Mouse (Mus musculus): ENCODE measurements around the gene Stmn3.

Gene Stmn3

GRCm38 (mm10) chr2:181314080-181314810, at the start of gene Stmn3:
Gene Stmn3 (minus strand): TSS chr2:181314500.
- DNase-seq (ENCODE audit: low spot score in 2 of 2): peak; percentile 48 to 79

GRCm38 (mm10) chr2:181363946-181364345, 49.6 kb upstream of the Stmn3 start:
- DNase-seq (ENCODE audit: low spot score in 2 of 2): no peak

- DNase-seq (ENCODE audit: low spot score in 2 of 2): no peak
Measured at GRCm38 (mm10) chr2:181356780-181357179, 42.5 kb upstream of the Stmn3 start.

GRCm38 (mm10) chr2:181342766-181343165, 28.5 kb upstream of the Stmn3 start:
- DNase-seq (ENCODE audit: low spot score in 2 of 2): no peak

- no peak for DNase-seq (ENCODE audit: low spot score in 2 of 2)
Measured at GRCm38 (mm10) chr2:181340426-181340825, 26.1 kb upstream of the Stmn3 start.

- peak in 1 of 2 experiments; percentile 66 for DNase-seq (ENCODE audit: low spot score in 2 of 2)
Measured at GRCm38 (mm10) chr2:181334023-181334422, 19.7 kb upstream of the Stmn3 start.

- no peak for DNase-seq (ENCODE audit: low spot score in 2 of 2)
Measured at GRCm38 (mm10) chr2:181332542-181332941, 18.2 kb upstream of the Stmn3 start.

GRCm38 (mm10) chr2:181326098-181326497, 11.8 kb upstream of the Stmn3 start:
- no peak for DNase-seq (ENCODE audit: low spot score in 2 of 2)

GRCm38 (mm10) chr2:181322136-181322535, 7.8 kb upstream of the Stmn3 start:
- no peak for DNase-seq (ENCODE audit: low spot score in 2 of 2)

GRCm38 (mm10) chr2:181320103-181320499, 5.8 kb upstream of the Stmn3 start:
- no peak for DNase-seq (ENCODE audit: low spot score in 2 of 2)

- DNase-seq (ENCODE audit: low spot score in 2 of 2): peak; percentile 75 to 82
Measured at GRCm38 (mm10) chr2:181319248-181320102, 5.2 kb upstream of the Stmn3 start, which contains the start of gene Rtel1. Gene Rtel1 (plus strand): TSS chr2:181319739.

GRCm38 (mm10) chr2:181313344-181314079, 788 bp downstream of the Stmn3 start:
- DNase-seq (ENCODE audit: low spot score in 2 of 2): no peak

GRCm38 (mm10) chr2:181313006-181313343, 1.3 kb downstream of the Stmn3 start:
- no peak for DNase-seq (ENCODE audit: low spot score in 2 of 2)

GRCm38 (mm10) chr2:181312435-181312834, 1.9 kb downstream of the Stmn3 start:
- no peak for DNase-seq (ENCODE audit: low spot score in 2 of 2)

GRCm38 (mm10) chr2:181307144-181307804, 7.0 kb downstream of the Stmn3 start:
- peak in 1 of 2 experiments; percentile 28 for DNase-seq (ENCODE audit: low spot score in 2 of 2)

GRCm38 (mm10) chr2:181304944-181305343, 9.4 kb downstream of the Stmn3 start:
- DNase-seq (ENCODE audit: low spot score in 2 of 2): no peak

- DNase-seq (ENCODE audit: low spot score in 2 of 2): no peak
Measured at GRCm38 (mm10) chr2:181302041-181302440, 12.3 kb downstream of the Stmn3 start.

GRCm38 (mm10) chr2:181290937-181291336, 23.4 kb downstream of the Stmn3 start:
- DNase-seq (ENCODE audit: low spot score in 2 of 2): no peak

GRCm38 (mm10) chr2:181288691-181289090, 25.6 kb downstream of the Stmn3 start:
- DNase-seq (ENCODE audit: low spot score in 2 of 2): no peak

- peak; percentile 90 to 93 for DNase-seq (ENCODE audit: low spot score in 2 of 2)
Measured at GRCm38 (mm10) chr2:181287958-181288350, 26.3 kb downstream of the Stmn3 start, which contains the start of gene Gmeb2. Gene Gmeb2 (minus strand): TSS chr2:181288035.

- DNase-seq (ENCODE audit: low spot score in 2 of 2): peak; percentile 83
Measured at GRCm38 (mm10) chr2:181287338-181287957, 26.9 kb downstream of the Stmn3 start.

All from urinary bladder, postnatal 4 days (tissue).